Mouse (Mus musculus) heart, postnatal 10 days (tissue): ENCODE data around the gene Smoc1. TPM values are rescaled to one million over a fixed set of nuclear protein-coding genes. Genes with fewer than 3 reads are reported as not detected.

ENCODE experiments used
- DNase-seq, 2 experiments: peaks; one replicate each; pipeline ENCODE4 v3.0.0; 2021
- intact Hi-C: fragments of 180-260 bp; cut with DNase I; formaldehyde crosslinking; loops from one replicate; pipeline ENCODE4 v1.15.1; 2025
- total RNA-seq, 2 experiments: library from RNA; stranded (reverse); gene quantifications; 2 replicates each; pipeline ENCODE4 v1.2.3; 2021

The Smoc1 gene
- total RNA-seq, 2 experiments from 2014 or later = 7.0 to 7.1 TPM

DNA sequence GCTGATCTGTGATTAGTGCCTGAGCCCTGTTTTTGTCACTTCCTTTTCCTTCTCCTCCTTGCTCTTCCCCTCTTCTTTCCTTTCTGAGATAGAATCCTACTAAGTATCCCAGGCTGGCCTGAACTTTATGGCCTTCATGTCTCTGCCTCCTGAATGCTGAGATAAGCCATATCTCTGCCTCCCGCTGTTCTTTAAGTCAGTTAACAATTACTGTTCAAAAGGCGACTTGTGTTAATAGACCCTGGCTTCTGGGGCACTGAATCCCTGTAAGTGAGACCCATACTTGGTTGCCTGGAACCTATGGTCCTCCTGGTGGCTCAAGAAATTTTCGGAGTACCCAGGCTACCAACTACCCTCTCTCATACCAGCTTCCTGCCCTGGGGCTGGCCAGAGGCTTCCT lies 48.3 kb downstream of the Smoc1 start:
- no peak for DNase-seq
- intact Hi-C loops = no loop called here

DNA sequence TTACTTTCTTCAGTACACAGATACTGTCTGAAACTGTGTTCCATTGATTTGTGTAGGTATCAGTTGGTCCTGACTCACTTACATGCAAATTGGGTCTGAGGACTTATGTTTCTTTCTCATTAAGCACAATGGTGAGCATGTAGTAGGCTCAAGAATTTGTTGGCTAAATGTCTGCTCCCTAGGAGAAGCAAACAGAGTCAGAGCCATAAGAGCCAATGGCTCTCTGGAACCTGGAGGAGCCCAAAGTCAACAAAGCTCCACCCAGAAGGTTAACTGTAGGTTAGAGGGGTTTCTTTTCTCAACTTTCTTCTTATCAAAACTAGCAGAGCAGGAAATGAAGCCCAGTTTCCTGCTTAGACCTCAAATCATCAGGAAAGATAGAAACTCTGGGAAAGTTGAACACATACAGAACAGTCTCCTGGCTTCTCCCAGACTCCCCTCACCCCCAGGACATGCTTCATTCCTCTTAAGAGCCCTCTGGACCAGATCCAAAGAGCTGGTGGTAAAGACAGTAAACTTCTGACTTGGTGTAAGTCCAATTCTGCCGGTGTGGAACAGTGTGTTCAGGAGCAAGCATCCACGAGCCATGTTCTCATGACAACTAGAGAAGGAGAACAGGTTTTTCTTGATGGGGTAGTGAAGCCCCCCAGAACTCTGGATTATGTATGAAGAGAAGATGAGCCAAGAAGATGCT lies 51.5 kb downstream of the Smoc1 start:
- DNase-seq = no peak
- intact Hi-C loops = no loop called here

DNA sequence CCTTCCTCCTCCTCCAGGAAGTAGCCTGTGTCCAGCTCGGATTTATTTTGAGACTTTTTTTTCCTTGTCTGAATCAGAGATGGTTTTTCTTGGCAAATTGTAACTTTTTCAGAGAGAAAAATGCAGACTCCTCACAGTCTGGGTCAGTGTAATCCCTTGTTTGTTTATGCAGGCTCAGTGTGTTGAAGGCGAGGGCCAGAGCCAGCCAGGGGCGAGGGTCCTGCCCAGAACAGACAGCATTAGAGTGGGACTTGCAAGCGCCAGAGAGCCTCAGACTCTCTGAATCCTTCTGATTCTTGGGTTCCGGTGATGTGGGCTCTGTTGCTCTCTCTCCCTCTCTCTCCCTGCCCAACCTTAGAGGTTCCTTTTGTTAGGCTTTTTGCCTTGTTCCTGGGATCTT lies 53.7 kb downstream of the Smoc1 start:
- intact Hi-C loops = no loop called here
- no peak for DNase-seq

DNA sequence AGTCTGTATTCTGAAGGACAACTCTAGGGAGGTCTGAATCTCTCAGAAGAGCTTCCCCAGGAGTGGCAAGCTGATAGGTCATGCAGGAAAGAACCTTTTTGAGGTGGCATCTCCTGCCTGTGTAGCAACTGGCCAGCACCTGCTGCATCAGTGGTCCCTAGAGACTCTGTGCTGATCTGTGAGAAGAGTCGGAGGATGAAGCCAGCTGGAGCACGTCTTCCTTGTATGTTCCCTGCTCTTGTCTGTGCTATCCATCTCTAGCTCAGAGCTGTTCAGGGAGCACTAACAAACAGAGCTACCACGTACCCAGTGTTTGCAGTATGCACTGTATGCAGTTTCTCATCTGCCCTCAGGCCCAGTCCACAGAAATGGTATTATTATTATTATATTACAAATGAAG lies 54.4 kb downstream of the Smoc1 start:
- no peak for DNase-seq
- intact Hi-C loops = no loop called here

DNA sequence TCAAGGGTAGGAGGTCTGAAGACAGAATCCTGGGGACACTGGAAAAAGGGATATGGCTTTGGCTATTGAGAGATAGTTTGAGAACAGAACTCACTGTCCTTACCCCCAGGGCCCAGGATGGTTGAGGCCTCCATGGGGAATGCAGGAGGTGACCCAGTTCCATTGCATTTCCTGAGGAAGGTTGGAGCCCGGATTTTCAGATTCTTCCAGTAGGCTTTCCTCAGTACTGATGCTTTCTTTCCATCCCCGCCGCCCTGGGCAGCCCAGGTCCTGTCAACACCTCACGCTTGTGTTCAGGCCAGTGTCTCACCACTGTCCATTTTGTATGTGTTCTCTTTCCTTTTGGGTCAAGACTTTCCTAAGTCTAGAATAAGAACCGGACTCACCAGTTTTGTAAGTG lies 56.5 kb downstream of the Smoc1 start:
- intact Hi-C loops = no loop called here
- no peak for DNase-seq

DNA sequence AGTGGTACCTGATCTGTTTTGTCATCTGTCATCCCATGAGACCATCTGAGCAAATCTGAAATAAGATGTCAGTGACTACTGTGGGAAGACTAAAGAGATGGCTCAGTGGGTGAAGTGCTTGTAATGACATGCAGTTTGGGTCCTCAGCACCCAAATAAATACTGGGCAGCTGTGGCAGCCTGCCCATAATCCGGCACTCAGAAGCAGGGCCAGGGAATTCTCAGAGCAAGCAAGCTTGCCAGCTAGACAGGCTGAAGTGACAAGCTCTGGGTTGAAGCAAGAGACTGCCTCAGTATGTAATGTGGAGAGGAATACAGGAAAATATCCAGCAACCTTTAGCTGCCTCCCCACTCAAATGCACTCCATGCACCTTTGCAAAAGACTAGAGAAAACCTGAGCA lies 58.6 kb downstream of the Smoc1 start:
- intact Hi-C loops = no loop called here
- DNase-seq = peak in 1 of 2 experiments; percentile 18

DNA sequence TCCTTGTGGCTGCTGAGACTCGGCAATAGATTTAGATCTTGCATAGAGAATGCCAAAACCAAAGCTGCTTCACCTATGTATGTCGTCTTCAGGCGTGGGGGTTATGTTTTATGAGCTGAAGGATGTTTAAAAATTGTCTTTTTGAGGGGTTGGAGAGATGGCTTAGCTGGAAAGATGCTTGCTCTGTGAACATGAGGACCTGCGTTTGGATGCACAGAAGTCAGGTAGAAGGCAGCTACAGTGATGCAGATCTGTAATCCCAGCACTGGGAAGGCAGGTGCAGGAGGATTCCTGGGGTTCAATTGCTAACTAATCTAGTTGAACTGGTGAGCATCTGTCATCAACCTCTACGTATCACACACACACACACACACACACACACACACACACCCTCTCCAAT lies 61.5 kb downstream of the Smoc1 start:
- intact Hi-C loops = no loop called here
- no peak for DNase-seq

DNA sequence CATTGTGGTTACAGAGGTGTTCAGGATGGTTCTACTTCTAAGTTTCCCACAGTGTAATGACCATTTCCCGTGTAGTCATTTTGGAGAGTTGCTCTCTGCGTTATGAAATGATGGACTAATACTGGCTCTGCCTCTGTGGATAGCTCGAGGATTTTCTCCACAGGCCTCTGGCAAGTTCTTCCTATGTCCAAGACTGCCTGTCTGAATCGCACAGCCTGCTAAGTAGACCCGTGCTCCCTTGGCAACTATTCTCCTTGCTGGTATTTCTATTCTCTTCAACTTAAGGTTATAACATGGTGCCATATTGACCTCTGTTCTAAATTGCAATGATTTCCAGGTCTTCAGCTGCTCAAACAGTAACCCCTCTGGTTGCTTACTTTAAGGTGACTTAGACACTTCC lies 65.0 kb downstream of the Smoc1 start:
- DNase-seq = no peak
- intact Hi-C loops = no loop called here

DNA sequence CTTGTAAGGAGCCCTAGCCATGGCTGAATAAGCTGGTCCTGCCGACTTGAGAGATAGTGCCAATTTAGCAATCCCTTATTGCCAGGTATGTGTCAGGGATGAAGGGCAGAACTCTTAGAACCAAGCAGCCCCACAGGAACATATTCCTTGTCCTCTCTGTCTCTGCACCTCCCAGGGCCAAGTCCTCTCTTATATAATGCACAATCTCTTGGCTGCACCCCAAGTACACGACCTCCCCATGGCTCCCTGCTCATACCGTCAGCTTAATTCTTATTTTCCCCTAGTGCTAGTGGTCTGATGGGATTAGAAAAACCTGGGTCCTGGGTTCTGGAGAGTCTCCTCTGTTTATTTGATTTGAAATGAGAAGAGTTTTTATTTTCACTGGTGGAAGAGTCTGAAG lies 66.0 kb downstream of the Smoc1 start:
- no peak for DNase-seq
- intact Hi-C loops = no loop called here

DNA sequence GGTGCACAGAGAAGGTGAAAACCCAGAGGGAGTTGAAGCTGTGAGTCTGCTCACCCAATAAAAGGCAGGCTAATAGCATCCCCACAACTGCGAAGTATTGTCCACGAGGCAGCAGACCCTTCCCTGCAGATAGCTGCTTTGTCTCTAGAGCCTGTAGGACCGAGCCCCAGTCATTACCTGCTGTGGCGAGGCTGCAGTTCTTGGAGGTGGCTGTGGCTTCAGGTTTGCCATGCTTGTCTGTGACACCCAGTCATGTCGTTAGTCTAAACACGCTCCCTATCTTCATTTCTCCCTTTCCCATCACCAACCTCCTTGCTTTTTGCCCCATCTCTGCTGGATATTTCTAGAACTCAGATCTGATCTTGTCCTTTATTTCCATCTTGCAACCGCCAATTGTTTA lies 66.6 kb downstream of the Smoc1 start:
- intact Hi-C loops = no loop called here
- no peak for DNase-seq

DNA sequence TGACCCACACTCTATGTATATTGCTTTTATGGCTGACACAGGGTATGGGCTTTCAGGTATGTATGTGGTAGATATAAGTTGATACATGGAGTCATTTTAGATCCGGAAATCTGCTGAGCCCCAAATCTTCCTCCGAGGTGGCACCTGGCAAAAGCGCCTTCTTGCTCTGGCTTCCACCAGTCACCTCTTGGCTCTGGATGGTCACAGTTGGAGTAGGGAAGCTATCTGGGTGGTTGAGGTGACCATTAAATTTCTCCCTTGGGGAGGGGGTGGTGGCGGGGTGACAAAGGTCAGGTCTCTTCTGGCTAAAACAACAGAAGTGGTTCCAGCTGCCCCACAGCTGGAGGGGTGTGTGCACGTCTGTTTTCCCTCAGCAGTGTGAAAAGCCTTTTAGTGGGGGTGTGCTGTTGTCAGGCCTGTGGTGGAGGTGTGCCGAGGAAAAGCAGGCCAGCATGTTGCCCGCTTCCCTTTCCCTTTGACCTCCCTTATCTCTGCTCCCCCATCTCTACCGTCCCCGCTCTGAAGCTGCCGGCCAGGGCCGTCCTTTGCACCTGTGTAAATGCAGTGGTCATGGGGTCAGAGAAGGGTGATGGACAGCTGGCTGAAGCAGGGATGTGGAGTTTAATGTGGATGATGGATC lies 68.3 kb downstream of the Smoc1 start:
- intact Hi-C loops = no loop called here

DNA sequence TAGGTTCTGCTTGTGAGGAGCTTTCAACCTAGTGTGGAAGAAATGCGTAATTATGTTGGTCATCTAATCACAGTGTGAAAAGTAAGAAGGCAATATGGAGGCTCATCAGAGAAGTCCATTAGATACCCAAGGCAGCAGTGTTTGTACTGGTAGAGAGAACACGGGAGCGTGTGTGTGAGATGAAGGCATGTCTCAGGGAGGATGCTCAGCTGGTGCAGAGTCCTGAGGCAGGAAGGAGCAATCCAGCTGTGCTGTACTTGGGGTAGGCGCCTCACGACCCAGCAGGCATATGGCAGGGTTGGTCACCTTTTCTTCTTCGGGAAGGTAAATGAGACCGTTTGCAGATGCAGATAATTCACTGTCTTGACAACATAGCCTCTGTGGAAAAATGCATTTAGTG lies 70.7 kb downstream of the Smoc1 start:
- intact Hi-C loops = no loop called here
- DNase-seq = no peak

More for the DNA sequence above, 68.3 kb downstream of the Smoc1 start:
- no peak for DNase-seq

DNA sequence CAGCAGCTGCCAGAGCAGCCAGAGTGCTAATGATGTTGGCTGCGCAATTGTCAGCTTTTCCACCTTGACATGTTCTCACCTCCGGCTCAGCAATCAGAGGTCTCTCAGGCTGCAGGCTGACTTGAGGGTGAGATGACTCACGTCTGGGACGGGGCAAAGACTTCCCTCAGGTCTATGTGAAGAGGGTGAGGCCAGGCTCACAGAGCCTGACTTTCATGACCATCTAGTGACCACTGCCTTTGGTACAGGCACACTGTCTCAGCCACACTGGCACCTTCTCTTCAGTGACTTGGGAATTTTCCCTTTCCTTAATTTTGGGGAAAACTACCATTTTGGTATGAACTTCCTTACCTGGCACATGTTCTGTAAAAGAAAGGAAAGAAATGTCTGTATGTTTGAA lies 71.1 kb downstream of the Smoc1 start:
- intact Hi-C loops = no loop called here
- DNase-seq = no peak

DNA sequence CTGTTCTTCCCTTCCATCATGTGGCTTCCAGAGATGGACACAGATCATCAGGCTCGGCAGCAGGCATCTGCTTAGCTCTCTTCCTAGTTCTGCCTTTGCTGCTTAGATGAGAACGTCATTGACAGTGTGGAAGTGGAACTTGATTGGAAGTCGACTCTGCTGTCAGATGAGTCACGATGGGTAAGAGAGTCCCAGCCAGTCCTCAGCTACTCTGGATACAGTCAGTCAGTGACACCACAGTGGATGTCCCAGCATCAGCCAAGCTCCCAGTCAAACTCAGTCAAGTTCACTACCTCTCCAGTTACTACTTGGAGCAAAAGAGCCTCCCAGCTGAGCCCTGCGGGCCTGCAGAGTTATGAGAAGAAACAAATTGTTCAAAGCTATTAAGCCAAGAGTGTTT lies 72.6 kb downstream of the Smoc1 start:
- intact Hi-C loops = no loop called here
- no peak for DNase-seq

DNA sequence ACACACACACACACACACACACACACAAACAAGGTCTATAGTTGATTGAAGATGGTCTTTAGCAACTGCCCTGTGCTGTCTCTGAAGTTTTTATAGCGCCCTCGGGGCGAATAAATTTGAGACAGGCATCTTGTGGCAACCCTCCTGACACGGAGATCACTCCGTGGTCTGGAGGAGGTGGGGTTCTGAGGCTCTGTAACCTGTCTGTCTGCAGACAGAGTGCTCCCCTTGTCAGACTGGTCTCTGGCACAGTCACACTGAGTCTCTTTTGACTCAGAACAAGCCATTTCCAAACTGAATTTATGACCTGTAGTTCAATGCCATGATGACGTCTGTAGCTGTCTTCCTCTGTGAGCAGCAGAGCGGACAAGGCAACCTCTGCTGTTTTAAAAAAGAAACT lies 75.1 kb downstream of the Smoc1 start:
- intact Hi-C loops = no loop called here
- DNase-seq = no peak

DNA sequence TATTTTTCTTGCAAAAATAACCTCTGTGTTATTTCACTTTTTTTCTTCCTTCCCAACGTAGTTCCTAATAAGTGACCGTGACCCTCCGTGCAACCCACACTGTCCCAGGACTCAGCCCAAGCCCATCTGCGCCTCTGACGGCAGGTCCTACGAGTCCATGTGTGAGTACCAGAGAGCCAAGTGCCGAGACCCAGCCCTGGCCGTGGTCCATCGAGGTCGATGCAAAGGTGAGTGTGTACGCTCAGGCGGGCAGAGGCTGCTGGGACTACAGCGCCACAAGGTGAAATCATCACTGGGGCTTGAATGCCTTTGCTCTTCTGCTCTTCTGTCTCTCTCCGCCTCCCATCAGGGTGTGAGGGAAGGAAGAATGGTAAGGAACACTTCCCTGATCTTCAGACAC lies 77.9 kb downstream of the Smoc1 start:
- DNase-seq = no peak
- intact Hi-C loops = no loop called here

DNA sequence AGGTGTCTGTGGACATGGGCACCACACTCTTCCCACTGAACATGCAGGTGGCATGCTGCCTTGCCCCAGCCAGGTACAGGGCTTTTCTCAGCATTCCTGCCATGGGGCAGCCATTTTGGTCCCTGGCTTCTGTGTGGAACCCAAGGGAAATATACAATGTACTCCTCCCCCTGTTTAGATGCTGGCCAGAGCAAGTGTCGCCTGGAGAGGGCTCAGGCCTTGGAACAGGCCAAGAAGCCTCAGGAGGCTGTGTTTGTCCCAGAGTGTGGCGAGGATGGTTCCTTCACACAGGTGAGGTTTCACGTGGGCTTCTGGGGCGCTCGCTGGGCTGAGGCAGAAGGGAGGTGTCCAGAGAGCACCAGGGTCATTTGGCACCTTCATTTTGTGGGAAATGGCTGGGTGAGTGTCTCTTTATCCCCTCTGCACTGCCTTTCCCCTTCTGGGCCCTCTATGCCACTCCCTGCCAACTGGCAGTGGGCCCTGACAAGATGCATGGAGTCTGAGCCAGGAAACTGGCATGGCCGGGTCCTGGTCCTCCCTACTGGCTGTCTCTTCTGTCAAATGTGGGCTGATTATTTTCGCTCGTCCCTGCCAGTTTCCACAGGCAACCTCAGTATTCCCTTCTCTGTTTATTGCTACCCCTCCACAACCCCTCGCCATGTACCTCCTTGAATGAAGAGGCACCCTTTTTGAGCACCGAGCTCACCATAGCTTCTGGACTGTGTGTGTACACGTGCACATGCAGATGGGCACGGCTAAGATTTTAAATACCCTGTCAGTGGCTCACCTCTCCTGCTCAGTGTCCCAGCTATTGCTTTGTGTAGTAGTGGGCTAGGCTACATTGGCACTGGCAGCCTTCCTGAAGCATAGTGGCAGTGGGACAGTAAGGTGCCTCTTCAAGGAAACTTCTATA lies 79.4 kb downstream of the Smoc1 start:
- peak; percentile 73 to 84 for DNase-seq
- intact Hi-C loops = loop anchor here (5.0 kb wide), 1 partner anchor 36 kb away; no protein-coding TSS in a partner anchor

DNA sequence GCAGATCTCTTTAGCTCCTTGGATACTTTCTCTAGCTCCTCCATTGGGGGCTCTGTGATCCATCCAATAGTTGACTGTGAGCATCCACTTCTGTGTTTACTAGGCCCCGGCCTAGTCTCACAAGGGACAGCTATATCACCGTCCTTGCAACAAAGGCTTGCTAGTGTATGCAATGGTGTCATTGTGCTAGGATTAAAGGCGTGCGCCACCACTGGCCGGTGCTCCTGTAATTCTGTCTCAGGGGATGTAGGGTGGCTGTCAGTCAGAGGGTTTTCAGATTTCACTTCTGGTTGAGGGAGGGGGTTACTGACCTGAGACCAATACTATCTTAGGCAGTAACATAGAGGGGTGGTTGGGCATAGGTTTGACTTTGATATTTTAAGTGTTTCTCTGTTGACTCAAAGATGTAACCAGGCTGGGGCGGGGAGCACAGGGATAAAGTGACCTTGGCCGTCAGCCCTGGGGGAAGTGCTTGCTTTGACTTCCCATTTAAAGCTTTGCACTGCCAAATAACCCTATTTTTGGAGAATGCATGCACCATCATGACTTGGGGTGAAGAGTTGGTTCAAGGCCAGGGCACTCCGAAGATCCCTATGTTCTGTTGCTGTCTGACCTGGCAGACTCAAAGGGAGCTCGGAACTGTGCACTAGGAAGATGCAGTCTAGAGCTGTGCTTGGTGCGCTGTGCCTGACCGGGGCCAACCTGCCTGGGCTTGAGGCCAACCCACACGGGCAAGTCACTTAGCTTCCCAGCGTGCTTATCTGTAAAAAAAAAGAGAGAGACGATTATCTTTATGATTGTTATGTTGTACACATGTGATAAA lies 80.9 kb downstream of the Smoc1 start:
- peak; percentile 10 to 14 for DNase-seq
- intact Hi-C loops = loop anchor here (5.0 kb wide), 1 partner anchor 35 kb away; no protein-coding TSS in a partner anchor

DNA sequence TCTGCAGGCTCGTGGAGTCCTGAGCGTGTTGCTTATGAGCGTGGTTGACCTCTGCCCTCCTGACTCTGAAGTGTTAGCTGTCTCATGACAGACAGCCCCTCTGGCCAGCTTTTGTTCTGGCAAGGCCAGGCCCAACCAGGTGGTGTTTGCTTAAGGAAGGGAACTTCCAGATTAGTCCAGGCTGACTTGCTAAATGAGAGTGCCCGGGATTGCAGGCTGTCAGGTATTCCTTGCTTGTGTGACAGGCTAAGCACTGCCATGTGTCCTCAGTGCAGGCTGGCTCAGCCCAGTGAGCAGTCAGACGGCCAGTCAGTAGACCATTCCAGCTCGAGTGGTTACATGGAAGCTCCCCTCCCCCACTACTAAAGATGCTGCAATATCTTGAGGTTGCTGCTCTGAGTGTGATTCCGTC lies 82.0 kb downstream of the Smoc1 start:
- peak; percentile 8 to 12 for DNase-seq
- intact Hi-C loops = loop anchor here (5.0 kb wide), 1 partner anchor 34 kb away; no protein-coding TSS in a partner anchor

DNA sequence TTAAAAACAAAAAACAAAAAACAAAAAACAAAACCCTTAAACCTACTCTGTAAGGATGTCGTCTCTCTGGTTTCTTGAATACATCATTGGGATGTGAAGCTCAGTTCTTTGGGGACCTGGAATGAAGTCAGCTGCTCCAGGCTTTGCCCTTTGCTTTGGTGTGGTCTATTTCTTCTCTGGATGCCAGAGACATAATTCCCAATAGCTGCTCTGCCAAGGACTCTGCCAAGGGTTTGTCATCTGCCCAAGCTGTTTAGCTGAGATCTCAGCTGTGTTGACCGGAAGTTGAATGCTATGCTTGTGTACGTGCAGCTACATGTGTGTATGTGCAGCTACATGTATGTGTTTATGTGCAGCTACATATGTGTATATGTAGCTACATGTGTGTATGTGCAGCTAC lies 83.4 kb downstream of the Smoc1 start:
- intact Hi-C loops = no loop called here
- no peak for DNase-seq

DNA sequence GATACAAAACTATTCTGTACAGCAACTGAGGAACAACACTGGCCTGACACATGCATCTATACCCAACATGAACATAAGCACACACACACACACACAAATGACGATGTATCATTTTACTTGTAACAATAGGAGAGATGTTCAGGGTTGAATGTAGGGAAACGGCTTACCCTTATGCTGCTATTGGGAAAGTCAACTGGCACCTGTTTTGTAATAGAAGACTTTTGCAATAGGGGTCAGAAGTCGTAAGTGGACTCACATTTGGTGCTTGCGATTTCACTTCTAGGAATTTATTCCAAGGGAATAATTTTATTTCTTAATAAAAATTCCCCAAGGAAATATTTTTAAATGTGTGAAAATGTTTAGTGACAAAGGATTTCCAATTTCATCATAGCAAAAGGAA lies 85.7 kb downstream of the Smoc1 start:
- intact Hi-C loops = no loop called here
- DNase-seq = no peak
